ENCODE assay signal across 9 mouse cellular contexts in the genomic region with DNA sequence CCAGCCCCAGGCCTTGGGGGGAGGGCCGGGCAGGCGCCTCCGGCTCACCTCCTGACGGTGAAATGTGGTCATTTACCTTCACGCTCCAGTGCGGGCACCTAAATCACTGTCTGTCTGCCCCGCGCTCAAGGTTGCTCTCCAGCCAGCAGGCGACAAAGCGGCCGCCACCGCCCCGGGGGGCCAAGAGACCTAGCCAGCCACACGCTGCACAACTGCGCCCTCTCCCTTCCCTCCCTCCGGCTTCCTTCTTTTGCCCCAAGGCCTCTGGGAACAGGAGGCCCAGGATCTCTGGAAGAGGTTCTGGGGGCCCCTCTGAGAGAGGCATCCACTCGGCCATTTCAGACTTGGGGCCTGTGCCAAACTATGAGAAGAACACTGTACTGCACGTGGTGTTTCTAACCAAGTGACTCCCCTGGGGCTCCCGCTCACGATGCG. TPM values are rescaled to one million over a fixed set of nuclear protein-coding genes. Genes with fewer than 3 reads are reported as not detected.
DNase-seq lines count a peak whose midpoint lies in the region; ATAC-seq and TF ChIP-seq lines count a peak whose summit lies in the region.
"Had no signal": no experiment of that assay in that cellular context is flagged by ENCODE, and none has a peak within 500 bp of the region (broad histone marks: within the 10 kb centered on the region; RNA-seq: fewer than 3 reads in every experiment).

No protein-coding gene starts in this region.

- H3K4me1 ChIP-seq in heart, adult 2 months (ENCODE audit: control insufficient read depth, insufficient read depth, low read length) = peaks cover 4% of the 10 kb centered on the region; the same call in 1 of the 2 replicates
- peaks cover 53% of the 10 kb centered on the region for H3K4me1 ChIP-seq in hindbrain, embryonic 15.5 days (replicated peaks)
- peaks cover 60% of the 10 kb centered on the region for H3K4me1 ChIP-seq in midbrain, embryonic 10.5 days

- intact Hi-C loops in heart, adult 2 months (cut with DNase I) = no loop called here
- intact Hi-C loops in left cerebral cortex, postnatal 10 days (cut with DNase I) = no loop called here

- H3K4me2 ChIP-seq in hindbrain, embryonic 15.5 days = peak overlapping the region; percentile 39

- no peak overlapping the region for H3K4me3 ChIP-seq in heart, adult 2 months
- H3K4me3 ChIP-seq in hindbrain, embryonic 15.5 days = no peak overlapping the region
- peak overlapping the region; percentile 31 for H3K4me3 ChIP-seq in midbrain, embryonic 10.5 days
- H3K4me3 ChIP-seq: erythroblast, embryonic 14.5 days had no signal

- no peaks in the 10 kb centered on the region for H3K27me3 ChIP-seq in heart, adult 2 months (ENCODE audit: control insufficient read depth, insufficient read depth, low read length)
- H3K27me3 ChIP-seq in hindbrain, embryonic 15.5 days = no peaks in the 10 kb centered on the region
- peaks cover 93% of the 10 kb centered on the region for H3K27me3 ChIP-seq in midbrain, embryonic 10.5 days (ENCODE audit: low read depth, poor library complexity, severe bottlenecking)

- H3K79me2 ChIP-seq in heart, adult 2 months (replicated peaks; ENCODE audit: control insufficient read depth, insufficient read depth, low read length) = no peaks in the 10 kb centered on the region

- TF ChIP-seq POLR2A in heart, adult 2 months (IDR thresholded peaks at IDR 0.05; ENCODE audit: insufficient read depth, low read depth, low read length) = no peak

- ATAC-seq in hindbrain, embryonic 15.5 days (ENCODE audit: low FRiP score, low read depth) = 0 out of 2 replicates have a peak, but pooled peaks have one; percentile 2

- 4% methylated on average over 21 of the region's 21 CpGs for WGBS in heart, adult 2 months
- 2% methylated on average over 20 of the region's 21 CpGs for WGBS in hindbrain, embryonic 15.5 days
- 3% methylated on average over 21 of the region's 21 CpGs for WGBS in midbrain, embryonic 10.5 days

- H3K9ac ChIP-seq in heart, adult 2 months (ENCODE audit: low read depth, low read length) = no peak overlapping the region
- H3K9ac ChIP-seq in hindbrain, embryonic 15.5 days = no peak overlapping the region

- peak; percentile 5; the same call in 1 of the 2 replicates for TF ChIP-seq CTCF in heart, adult 2 months (IDR thresholded peaks at IDR 0.05)

- H3K9me3 ChIP-seq in hindbrain, embryonic 15.5 days = no peaks in the 10 kb centered on the region
- no peaks in the 10 kb centered on the region for H3K9me3 ChIP-seq in midbrain, embryonic 10.5 days (replicated peaks)

- no peak for TF ChIP-seq EP300 in heart, adult 2 months (IDR thresholded peaks at IDR 0.05; ENCODE audit: insufficient read depth, low read depth, low read length)

- peak; percentile 9 to 25 for DNase-seq in heart, adult 2 months
- no peak for DNase-seq in heart, adult 11 months
- DNase-seq in embryo, embryonic 9.5 days (ENCODE audit: extremely low spot score) = peak; percentile 29
- no peak for DNase-seq in midbrain, embryonic 10.5 days (ENCODE audit: low spot score)
- no peak for DNase-seq in left cerebral cortex, adult 18-20 months (ENCODE audit: low spot score in 2 of 2)
- no peak for DNase-seq in left cerebral cortex, postnatal 10 days (ENCODE audit: extremely low spot score in 1 of 2, low spot score in 2 of 2)
- DNase-seq in spleen, postnatal 10 days (ENCODE audit: low spot score in 2 of 2) = no peak

- H3K36me3 ChIP-seq in heart, adult 2 months (ENCODE audit: control insufficient read depth, insufficient read depth, low read length) = no peaks in the 10 kb centered on the region
- H3K36me3 ChIP-seq in hindbrain, embryonic 15.5 days = no peaks in the 10 kb centered on the region
- no peaks in the 10 kb centered on the region for H3K36me3 ChIP-seq in midbrain, embryonic 10.5 days

- H3K27ac ChIP-seq in heart, adult 2 months = no peak overlapping the region
- peak overlapping the region; percentile 23 for H3K27ac ChIP-seq in hindbrain, embryonic 15.5 days (replicated peaks)
- peak overlapping the region; percentile 59 for H3K27ac ChIP-seq in midbrain, embryonic 10.5 days (replicated peaks)

RNA-seq across cellular contexts. Expression of a gene that starts 54.8 kb away (rescaled TPM):
- total RNA-seq in heart, adult 2 months (2021) = 10 to 100 TPM; 18.9 to 19.7 TPM
- polyA plus RNA-seq in heart, adult 2 months (2012; rRNA removed) = 14.7 and 28.1 TPM in 2 replicates
- 20.0 TPM in 2 replicates for polyA plus RNA-seq in hindbrain, embryonic 15.5 days (2015; fragmentation: Nextera tagmentation; extraction: Ambion mirVana)
- polyA plus RNA-seq in midbrain, embryonic 10.5 days (2016; fragmentation: Nextera tagmentation; extraction: Ambion mirVana) = 14.6 and 16.2 TPM in 2 replicates
- 10 to 100 TPM; 17.4 to 17.5 TPM for total RNA-seq in left cerebral cortex, adult 18-20 months (2021)
- total RNA-seq in left cerebral cortex, postnatal 10 days (2021) = 10 to 100 TPM; 18.1 to 21.7 TPM

Comparison
In these comparisons a context has a peak if more than half of its experiments do, and no peak if none do; other contexts are left out.
1. DNase-seq: peak in heart, adult 2 months (2 of 2) and embryo, embryonic 9.5 days (single experiment); none in heart, adult 11 months (single experiment), midbrain, embryonic 10.5 days (single experiment), left cerebral cortex, adult 18-20 months (0 of 2), left cerebral cortex, postnatal 10 days (0 of 2) and spleen, postnatal 10 days (0 of 2).